Mouse (Mus musculus): ENCODE results near the gene Krt13.

Krt13 gene

GRCm38 (mm10) chr11:100121466-100121865 is at the start of gene Krt13:
Gene Krt13 (minus strand): TSS chr11:100121566.
- no peak for DNase-seq

GRCm38 (mm10) chr11:100168765-100169762 is 47.7 kb upstream of the Krt13 start:
- DNase-seq, result peak; percentile 86 to 87

GRCm38 (mm10) chr11:100168071-100168470 is 46.7 kb upstream of the Krt13 start:
- DNase-seq, result peak; percentile 51 to 66

GRCm38 (mm10) chr11:100164392-100164791 is 43.0 kb upstream of the Krt13 start:
- no peak for DNase-seq

- DNase-seq, result no peak
Observed at GRCm38 (mm10) chr11:100157908-100158477, 36.6 kb upstream of the Krt13 start.

GRCm38 (mm10) chr11:100157331-100157730 is 36.0 kb upstream of the Krt13 start:
- no peak for DNase-seq

- DNase-seq, result no peak
Observed at GRCm38 (mm10) chr11:100155497-100156255, 34.3 kb upstream of the Krt13 start.

- no peak for DNase-seq
Observed at GRCm38 (mm10) chr11:100148615-100149330, 27.4 kb upstream of the Krt13 start, which contains the start of gene Krt19. Gene Krt19 (minus strand): TSS chr11:100148665.

- DNase-seq, result no peak
Observed at GRCm38 (mm10) chr11:100147566-100148353, 26.4 kb upstream of the Krt13 start.

- peak; percentile 44 to 49 for DNase-seq
Observed at GRCm38 (mm10) chr11:100145858-100146560, 24.6 kb upstream of the Krt13 start.

- peak; percentile 51 to 69 for DNase-seq
Observed at GRCm38 (mm10) chr11:100145104-100145503, 23.7 kb upstream of the Krt13 start.

- no peak for DNase-seq
Observed at GRCm38 (mm10) chr11:100140966-100141365, 19.6 kb upstream of the Krt13 start.

- no peak for DNase-seq
Observed at GRCm38 (mm10) chr11:100139391-100139790, 18.0 kb upstream of the Krt13 start.

GRCm38 (mm10) chr11:100138809-100139208 is 17.4 kb upstream of the Krt13 start:
- DNase-seq, result no peak

GRCm38 (mm10) chr11:100137693-100138092 is 16.3 kb upstream of the Krt13 start:
- DNase-seq, result peak; percentile 44 to 56

- DNase-seq, result no peak
Observed at GRCm38 (mm10) chr11:100136559-100136958, 15.2 kb upstream of the Krt13 start.

GRCm38 (mm10) chr11:100135731-100136130 is 14.4 kb upstream of the Krt13 start, which contains the start of gene Krt15:
Gene Krt15 (minus strand): TSS chr11:100135928.
- peak in 1 of 2 experiments; percentile 29 for DNase-seq

- no peak for DNase-seq
Observed at GRCm38 (mm10) chr11:100124901-100125300, 3.5 kb upstream of the Krt13 start.

GRCm38 (mm10) chr11:100120331-100120730 is 1.0 kb downstream of the Krt13 start:
- no peak for DNase-seq

- no peak for DNase-seq
Observed at GRCm38 (mm10) chr11:100113742-100114029, 7.7 kb downstream of the Krt13 start.
